Mouse (Mus musculus) ES-Bruce4 (cell line): ENCODE data around the gene Armc5.

Experiments used
- CTCF ChIP-seq: IDR thresholded peaks from one replicate; pipeline ENCODE4 v1.8.1; 2011; ENCODE audit warnings: low read depth, low read length
- EP300 ChIP-seq: IDR thresholded peaks from 2 replicates; pipeline ENCODE4 v1.6.1; 2011; ENCODE audit warnings: low read depth, low read length; ENCODE audit not compliant: insufficient read depth
- POLR2A ChIP-seq: IDR thresholded peaks from one replicate; pipeline ENCODE4 v1.8.1; 2011; ENCODE audit warnings: low read length; ENCODE audit not compliant: insufficient read depth

DNA sequence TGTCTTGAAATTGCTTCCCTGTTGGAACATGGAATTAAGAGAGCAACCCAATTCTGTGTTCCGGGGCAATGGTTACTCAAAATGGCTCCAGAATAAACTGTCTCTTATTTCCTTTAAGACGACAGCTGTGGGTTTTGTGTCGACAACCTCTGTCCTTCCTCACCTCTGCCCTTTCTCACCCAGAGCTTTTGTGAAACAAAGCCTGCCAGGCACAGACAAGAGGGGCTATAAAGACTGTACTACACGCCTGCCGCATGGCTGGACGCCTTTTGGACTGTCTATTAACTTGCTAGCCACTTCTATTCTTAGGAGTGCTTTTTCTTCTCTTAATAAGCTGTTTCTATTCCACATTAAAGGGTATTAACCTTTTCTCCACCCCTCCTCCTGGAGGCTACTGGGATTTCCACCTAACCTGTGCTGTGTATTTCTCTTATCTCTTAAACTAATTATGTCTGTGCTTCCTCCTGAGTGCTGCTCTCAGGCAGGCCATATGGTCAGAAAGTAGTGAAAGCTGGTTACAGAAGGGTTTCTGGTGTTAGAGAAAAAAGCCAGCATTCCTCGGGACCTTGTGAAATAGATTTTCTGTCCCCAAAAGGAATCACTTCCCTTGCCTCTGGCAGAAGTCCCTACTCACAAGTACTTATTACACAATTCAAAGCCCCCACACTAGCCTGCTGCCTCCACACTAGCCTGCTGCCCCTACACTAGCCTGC, 45.5 kb downstream of the Armc5 start:
- TF ChIP-seq EP300: no peak
- no peak for TF ChIP-seq POLR2A
- TF ChIP-seq CTCF: no peak
